12 mouse cellular contexts compared by ENCODE assay signal in genomic region chr11:97728311-97728710, GRCm38 (mm10). TPM values are rescaled to one million over a fixed set of nuclear protein-coding genes. Genes with fewer than 3 reads are reported as not detected.
DNase-seq lines count a peak whose midpoint lies in the region; ATAC-seq and TF ChIP-seq lines count a peak whose summit lies in the region.
"Had no signal": no experiment of that assay in that cellular context is flagged by ENCODE, and none has a peak within 500 bp of the region (broad histone marks: within the 10 kb centered on the region; RNA-seq: fewer than 3 reads in every experiment).

No protein-coding gene starts in this region.

- TF ChIP-seq EP300 in lung, postnatal 0 days (IDR thresholded peaks at IDR 0.05) = no peak

- H3K4me1 ChIP-seq in lung, postnatal 0 days (ENCODE audit: insufficient read depth, low read depth, low read length) = no peaks in the 10 kb centered on the region
- 0 out of 2 replicates have a peak, but pooled peaks cover 4% of the 10 kb centered on the region for H3K4me1 ChIP-seq in liver, embryonic 15.5 days (replicated peaks)
- no peaks in the 10 kb centered on the region for H3K4me1 ChIP-seq in kidney, embryonic 16.5 days (ENCODE audit: insufficient read depth, low read length)
- H3K4me1 ChIP-seq: forebrain, embryonic 15.5 days had no signal

- H3K9ac ChIP-seq in lung, postnatal 0 days (replicated peaks; ENCODE audit: low read depth) = no peak overlapping the region
- H3K9ac ChIP-seq in liver, embryonic 15.5 days = no peak overlapping the region
- no peak overlapping the region for H3K9ac ChIP-seq in kidney, embryonic 16.5 days (replicated peaks; ENCODE audit: low read length)
- H3K9ac ChIP-seq: forebrain, embryonic 15.5 days had no signal

- no peak overlapping the region for H3K27ac ChIP-seq in lung, postnatal 0 days (ENCODE audit: low read length)
- 0 out of 2 replicates have a peak overlapping the region, but pooled peaks have one; percentile 1 for H3K27ac ChIP-seq in liver, embryonic 15.5 days (replicated peaks)
- no peak overlapping the region for H3K27ac ChIP-seq in kidney, embryonic 16.5 days (ENCODE audit: low read length)
- H3K27ac ChIP-seq: forebrain, embryonic 15.5 days; heart, adult 2 months; midbrain, embryonic 10.5 days had no signal

- 0 out of 2 replicates have a peak, but pooled peaks have one; percentile 26 for ATAC-seq in lung, postnatal 0 days
- peak; percentile 98 for ATAC-seq in activated CD4-positive, CD25-positive, alpha-beta regulatory T cell, adult 4 months
- no peak for ATAC-seq in liver, embryonic 15.5 days (ENCODE audit: insufficient read depth)
- ATAC-seq in kidney, embryonic 16.5 days (ENCODE audit: low FRiP score, low TSS enrichment) = no peak
- ATAC-seq: forebrain, embryonic 15.5 days had no signal

- H3K36me3 ChIP-seq in lung, postnatal 0 days (ENCODE audit: insufficient read depth, low read length) = peaks cover 14% of the 10 kb centered on the region; the same call in 1 of the 2 replicates
- peaks cover 67% of the 10 kb centered on the region for H3K36me3 ChIP-seq in liver, embryonic 15.5 days (replicated peaks)
- H3K36me3 ChIP-seq in kidney, embryonic 16.5 days (ENCODE audit: insufficient read depth, low read length) = peaks cover 55% of the 10 kb centered on the region

- TF ChIP-seq CTCF in lung, postnatal 0 days (IDR thresholded peaks at IDR 0.05) = no peak

- H3K27me3 ChIP-seq in lung, postnatal 0 days (replicated peaks; ENCODE audit: insufficient read depth, low read length) = no peaks in the 10 kb centered on the region
- no peaks in the 10 kb centered on the region for H3K27me3 ChIP-seq in liver, embryonic 15.5 days
- no peaks in the 10 kb centered on the region for H3K27me3 ChIP-seq in kidney, embryonic 16.5 days (ENCODE audit: insufficient read depth, low read length)
- H3K27me3 ChIP-seq: forebrain, embryonic 15.5 days had no signal

- 67% methylated on average over 7 of the region's 7 CpGs for WGBS in lung, postnatal 0 days
- 49% methylated on average over 7 of the region's 7 CpGs for WGBS in liver, embryonic 15.5 days (ENCODE audit: insufficient replicate concordance)
- WGBS in kidney, embryonic 16.5 days = 64% methylated on average over 7 of the region's 7 CpGs

- DNase-seq in lung, postnatal 0 days (ENCODE audit: low spot score) = peak; percentile 25
- DNase-seq in lung, postnatal 10 days = no peak
- DNase-seq in thymus, postnatal 0 days (ENCODE audit: low spot score) = peak; percentile 83
- no peak for DNase-seq in neural tube, embryonic 10.5 days (ENCODE audit: extremely low spot score, low spot score)
- DNase-seq in cerebellum, adult 11 months = no peak
- DNase-seq: adrenal gland, postnatal 10 days; heart, adult 2 months had no signal

- no peaks in the 10 kb centered on the region for H3K9me3 ChIP-seq in lung, postnatal 0 days (ENCODE audit: low read length)
- H3K9me3 ChIP-seq in liver, embryonic 15.5 days (replicated peaks) = no peaks in the 10 kb centered on the region
- no peaks in the 10 kb centered on the region for H3K9me3 ChIP-seq in kidney, embryonic 16.5 days (ENCODE audit: low read length)
- H3K9me3 ChIP-seq: forebrain, embryonic 15.5 days; midbrain, embryonic 10.5 days had no signal

- H3K4me3 ChIP-seq in lung, postnatal 0 days (ENCODE audit: low read depth, low read length) = no peak overlapping the region
- no peak overlapping the region for H3K4me3 ChIP-seq in liver, embryonic 15.5 days (replicated peaks)
- H3K4me3 ChIP-seq in kidney, embryonic 16.5 days (ENCODE audit: low read length) = no peak overlapping the region
- H3K4me3 ChIP-seq: forebrain, embryonic 15.5 days; heart, adult 2 months; midbrain, embryonic 10.5 days had no signal

- H3K4me2 ChIP-seq in lung, postnatal 0 days (replicated peaks; ENCODE audit: low read depth, low read length) = no peak overlapping the region
- H3K4me2 ChIP-seq in liver, embryonic 15.5 days = 0 out of 2 replicates have a peak overlapping the region, but pooled peaks have one; percentile 6
- H3K4me2 ChIP-seq in kidney, embryonic 16.5 days (replicated peaks; ENCODE audit: low read depth, low read length) = no peak overlapping the region
- H3K4me2 ChIP-seq: forebrain, embryonic 15.5 days had no signal

RNA-seq across cellular contexts. Expression of gene Pip4k2b, which starts 16.2 kb away (rescaled TPM):
- 0.86 and 1.3 TPM in 2 replicates for polyA plus RNA-seq in lung, postnatal 0 days (2015; fragmentation: Nextera tagmentation; extraction: Ambion mirVana)
- polyA plus RNA-seq in activated CD4-positive, CD25-positive, alpha-beta regulatory T cell, adult 4 months (2017; shearing (Covaris generic)) = 1 to 10 TPM; 2.0 to 2.3 TPM
- 0.48 and 0.54 TPM in 2 replicates for polyA plus RNA-seq in liver, embryonic 15.5 days (2015; fragmentation: Nextera tagmentation; extraction: Ambion mirVana)
- 2.5 and 2.6 TPM in 2 replicates for polyA plus RNA-seq in thymus, postnatal 0 days (2015; fragmentation: Nextera tagmentation; extraction: Ambion mirVana)
- 1.7 and 1.8 TPM in 2 replicates for polyA plus RNA-seq in kidney, embryonic 16.5 days (2015; fragmentation: Nextera tagmentation; extraction: Ambion mirVana)

RNA-seq across cellular contexts. Expression of gene Psmb3, which starts 25.1 kb away (rescaled TPM):
- 350 and 419 TPM in 2 replicates for polyA plus RNA-seq in lung, postnatal 0 days (2015; fragmentation: Nextera tagmentation; extraction: Ambion mirVana)
- polyA plus RNA-seq in activated CD4-positive, CD25-positive, alpha-beta regulatory T cell, adult 4 months (2017; shearing (Covaris generic)) = 100 to 1,000 TPM; 422 to 486 TPM
- polyA plus RNA-seq in liver, embryonic 15.5 days (2015; fragmentation: Nextera tagmentation; extraction: Ambion mirVana) = 236 and 247 TPM in 2 replicates
- polyA plus RNA-seq in thymus, postnatal 0 days (2015; fragmentation: Nextera tagmentation; extraction: Ambion mirVana) = 711 and 747 TPM in 2 replicates
- polyA plus RNA-seq in kidney, embryonic 16.5 days (2015; fragmentation: Nextera tagmentation; extraction: Ambion mirVana) = 478 and 503 TPM in 2 replicates

RNA-seq across cellular contexts. Expression of gene Pcgf2, which starts 28.0 kb away (rescaled TPM):
- polyA plus RNA-seq in lung, postnatal 0 days (2015; fragmentation: Nextera tagmentation; extraction: Ambion mirVana) = 10.5 TPM in 2 replicates
- 1 to 10 TPM; 3.1 to 4.7 TPM for polyA plus RNA-seq in activated CD4-positive, CD25-positive, alpha-beta regulatory T cell, adult 4 months (2017; shearing (Covaris generic))
- polyA plus RNA-seq in liver, embryonic 15.5 days (2015; fragmentation: Nextera tagmentation; extraction: Ambion mirVana) = 1.4 and 2.7 TPM in 2 replicates
- 4.8 and 5.4 TPM in 2 replicates for polyA plus RNA-seq in thymus, postnatal 0 days (2015; fragmentation: Nextera tagmentation; extraction: Ambion mirVana)
- 12.3 and 16.3 TPM in 2 replicates for polyA plus RNA-seq in kidney, embryonic 16.5 days (2015; fragmentation: Nextera tagmentation; extraction: Ambion mirVana)

RNA-seq across cellular contexts. Expression of gene Cwc25, which starts 38.0 kb away (rescaled TPM):
- 12.7 and 13.2 TPM in 2 replicates for polyA plus RNA-seq in lung, postnatal 0 days (2015; fragmentation: Nextera tagmentation; extraction: Ambion mirVana)
- 10 to 100 TPM; 21.3 to 22.8 TPM for polyA plus RNA-seq in activated CD4-positive, CD25-positive, alpha-beta regulatory T cell, adult 4 months (2017; shearing (Covaris generic))
- polyA plus RNA-seq in liver, embryonic 15.5 days (2015; fragmentation: Nextera tagmentation; extraction: Ambion mirVana) = 5.4 and 5.8 TPM in 2 replicates
- polyA plus RNA-seq in thymus, postnatal 0 days (2015; fragmentation: Nextera tagmentation; extraction: Ambion mirVana) = 17.7 and 18.5 TPM in 2 replicates
- 15.1 and 18.4 TPM in 2 replicates for polyA plus RNA-seq in kidney, embryonic 16.5 days (2015; fragmentation: Nextera tagmentation; extraction: Ambion mirVana)

RNA-seq across cellular contexts. Expression of gene Cisd3, which starts 42.7 kb away (rescaled TPM):
- 59.1 and 63.8 TPM in 2 replicates for polyA plus RNA-seq in lung, postnatal 0 days (2015; fragmentation: Nextera tagmentation; extraction: Ambion mirVana)
- 10 to 100 TPM; 91.3 to 99.5 TPM for polyA plus RNA-seq in activated CD4-positive, CD25-positive, alpha-beta regulatory T cell, adult 4 months (2017; shearing (Covaris generic))
- 11.4 and 12.3 TPM in 2 replicates for polyA plus RNA-seq in liver, embryonic 15.5 days (2015; fragmentation: Nextera tagmentation; extraction: Ambion mirVana)
- 35.0 and 40.4 TPM in 2 replicates for polyA plus RNA-seq in thymus, postnatal 0 days (2015; fragmentation: Nextera tagmentation; extraction: Ambion mirVana)
- polyA plus RNA-seq in kidney, embryonic 16.5 days (2015; fragmentation: Nextera tagmentation; extraction: Ambion mirVana) = 47.3 and 53.1 TPM in 2 replicates

Comparison
In these comparisons a context has a peak if more than half of its experiments do, and no peak if none do; other contexts are left out.
1. DNase-seq: peak in lung, postnatal 0 days (single experiment) and thymus, postnatal 0 days (single experiment); none in lung, postnatal 10 days (single experiment), neural tube, embryonic 10.5 days (single experiment) and cerebellum, adult 11 months (single experiment).
2. ATAC-seq: peak in lung, postnatal 0 days (single experiment) and activated CD4-positive, CD25-positive, alpha-beta regulatory T cell, adult 4 months (single experiment); none in liver, embryonic 15.5 days (single experiment) and kidney, embryonic 16.5 days (single experiment).